Mouse (Mus musculus) frontal cortex, postnatal 14 days (tissue): ENCODE results near the gene Grik2.
"Not testable (repeated sequence)": the region's sequence is repeated elsewhere in the genome, so short reads cannot be mapped to it uniquely, and the experiment has no call there.

Experiments
- DNase-seq, 2 experiments: peaks; one replicate each; pipeline ENCODE4 v3.0.0; 2022; ENCODE audit warnings: low spot score in 2 of 2

Grik2 gene

DNA sequence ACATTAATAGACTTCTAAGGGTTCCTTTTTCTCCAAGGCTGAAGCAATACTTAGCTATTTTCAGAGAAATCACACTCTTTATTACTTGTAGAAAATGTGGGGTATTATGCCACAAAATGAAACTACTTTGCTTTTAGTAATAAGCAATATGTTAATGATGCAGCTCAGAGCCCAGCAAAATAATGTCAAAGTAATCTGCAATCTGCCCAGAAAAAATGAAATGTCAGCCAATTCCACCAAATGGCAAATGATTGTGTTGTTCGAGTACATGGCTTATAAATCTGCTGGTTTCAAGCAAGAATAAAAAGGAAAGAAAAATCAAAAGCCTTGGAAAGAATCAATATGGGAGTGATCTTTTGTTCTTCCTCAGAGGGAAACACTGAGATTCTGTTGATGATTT is 136.2 kb downstream of the Grik2 start:
- no peak for DNase-seq

DNA sequence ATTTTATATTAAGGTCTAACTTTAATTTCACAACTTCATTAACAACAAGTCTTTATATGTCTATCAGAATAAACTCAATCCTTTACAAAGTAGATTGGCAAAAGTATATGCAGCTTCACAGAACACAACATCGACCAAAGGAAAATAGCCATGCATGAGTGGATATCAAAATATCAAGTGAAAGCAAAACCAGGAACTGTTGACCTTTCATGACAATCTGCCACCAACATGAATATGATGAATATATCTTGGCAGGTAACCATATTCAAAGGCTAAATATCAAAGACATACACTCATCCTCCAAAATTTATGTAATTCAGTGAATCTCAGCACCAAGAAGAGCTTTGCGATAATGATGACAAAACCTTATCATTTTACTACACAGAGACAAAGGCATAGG is 141.4 kb downstream of the Grik2 start:
- no peak for DNase-seq

DNA sequence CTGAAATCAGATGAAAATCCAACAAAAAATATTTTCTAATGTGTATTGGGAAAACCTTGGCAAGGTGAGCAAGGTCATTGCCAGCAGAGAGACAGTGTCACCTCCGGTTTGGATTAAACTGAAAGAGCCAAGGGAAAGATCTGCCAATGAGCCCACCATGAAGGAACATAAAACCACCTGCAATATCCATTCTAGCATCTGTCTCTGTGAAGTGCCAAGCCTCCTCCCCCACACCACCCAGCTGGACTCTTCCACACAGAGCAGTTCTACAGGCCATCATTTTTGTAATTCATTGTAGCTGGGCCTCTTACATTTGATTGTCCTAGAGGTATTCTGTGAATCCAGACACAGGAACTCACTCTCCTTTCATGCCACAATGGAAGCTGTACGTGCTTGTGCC is 148.7 kb downstream of the Grik2 start:
- DNase-seq, result no peak

- no peak for DNase-seq
Observed at GRCm38 (mm10) chr10:49623951-49624350, 164.6 kb downstream of the Grik2 start.

DNA sequence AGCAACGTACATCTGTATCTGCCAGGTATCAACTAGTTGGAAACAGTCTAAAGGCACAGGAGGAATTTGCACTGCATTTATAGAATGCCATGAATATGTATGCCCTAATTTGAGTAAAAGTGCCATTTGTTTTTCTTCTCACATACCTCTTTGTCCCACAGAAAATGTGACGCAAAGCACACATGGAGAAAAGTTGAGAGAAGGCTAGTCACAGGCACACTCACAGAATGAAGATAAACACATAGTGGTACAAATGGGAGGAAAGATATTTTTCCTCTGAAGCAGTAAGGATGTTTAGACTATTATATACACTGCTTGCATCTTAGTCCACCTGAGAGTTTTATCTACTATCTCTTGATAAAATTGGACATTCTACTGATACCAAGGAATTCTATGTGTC is 190.9 kb downstream of the Grik2 start:
- DNase-seq, result no peak

GRCm38 (mm10) chr10:49573514-49573913 is 215.1 kb downstream of the Grik2 start:
- DNase-seq, result no peak

- no peak for DNase-seq
Observed at GRCm38 (mm10) chr10:49559872-49560407, 228.6 kb downstream of the Grik2 start.

GRCm38 (mm10) chr10:49542249-49542648 is 246.3 kb downstream of the Grik2 start:
- DNase-seq, result no peak

DNA sequence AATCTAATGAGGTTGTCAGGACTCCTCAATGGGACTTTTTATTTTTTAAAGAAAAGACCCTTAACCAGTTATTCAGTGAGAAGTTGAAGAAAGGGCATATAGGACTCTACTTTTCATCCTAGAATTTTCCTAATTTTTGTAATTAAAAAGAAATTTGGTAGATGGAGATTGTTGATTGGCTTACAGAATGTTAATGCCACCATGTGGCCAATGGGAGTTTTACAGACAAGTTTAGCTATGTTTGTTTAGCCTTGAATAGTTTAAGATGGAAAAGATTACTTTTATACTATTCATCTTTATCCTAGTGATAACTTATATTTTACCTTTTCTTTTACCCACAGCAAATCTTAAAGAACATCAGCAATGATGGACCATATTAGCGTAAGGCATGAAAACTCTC is 268.8 kb downstream of the Grik2 start:
- no peak for DNase-seq

DNA sequence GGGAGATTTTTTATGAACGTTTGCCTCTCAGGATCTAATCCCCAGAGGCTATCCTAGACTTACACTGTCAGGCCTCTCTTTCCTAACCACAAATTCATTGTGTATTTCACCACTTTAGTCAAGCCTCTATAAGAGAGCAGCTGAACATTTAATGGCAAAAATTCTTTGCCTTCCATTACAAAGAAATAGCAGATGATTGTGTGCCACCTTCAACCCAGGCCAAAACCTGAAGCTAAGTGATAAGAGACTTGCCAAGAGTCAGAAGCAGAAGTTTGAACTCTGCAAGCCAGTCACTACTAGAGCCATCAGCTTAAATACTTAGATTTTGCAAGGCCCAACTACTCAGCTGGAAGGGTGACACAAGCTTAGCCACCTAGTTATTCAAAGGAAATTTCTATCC is 287.9 kb downstream of the Grik2 start:
- DNase-seq, result no peak

DNA sequence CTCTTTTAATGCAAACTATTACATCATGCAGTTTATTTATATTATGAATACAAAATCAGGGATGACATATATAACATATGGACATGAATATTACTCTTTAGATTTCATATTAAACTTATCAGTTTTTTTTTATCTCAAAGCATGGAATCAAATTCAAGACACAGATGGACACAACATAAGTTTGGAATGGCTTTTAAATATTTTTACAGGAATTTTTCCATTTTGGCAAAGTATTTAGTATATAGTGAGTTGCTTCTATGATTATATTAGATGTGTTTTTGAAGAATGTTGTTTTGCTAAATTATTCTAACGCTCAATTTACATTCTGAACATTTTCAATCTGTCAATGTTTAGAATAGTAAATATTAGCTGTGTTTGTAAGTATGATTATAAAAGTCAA is 291.3 kb downstream of the Grik2 start:
- DNase-seq, result no peak

DNA sequence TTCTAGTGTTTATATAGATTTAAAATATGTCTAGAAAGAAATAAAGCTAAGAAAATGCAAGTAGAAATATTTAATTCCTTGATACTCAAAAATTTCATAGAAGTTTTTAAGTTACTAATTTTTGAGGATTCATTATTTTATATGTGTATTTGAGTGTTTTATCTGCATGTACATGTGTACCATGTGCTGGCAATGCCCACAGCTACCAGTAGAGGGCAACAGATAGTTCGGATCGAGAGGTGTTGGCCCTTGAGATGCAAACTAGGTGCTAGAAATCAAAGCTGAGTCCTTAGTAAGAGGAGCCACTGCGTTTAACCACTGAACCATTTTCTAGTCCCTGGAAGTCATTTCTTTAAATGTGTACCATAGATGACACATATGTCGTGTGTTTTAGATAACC is 307.1 kb downstream of the Grik2 start:
- DNase-seq, result no peak

DNA sequence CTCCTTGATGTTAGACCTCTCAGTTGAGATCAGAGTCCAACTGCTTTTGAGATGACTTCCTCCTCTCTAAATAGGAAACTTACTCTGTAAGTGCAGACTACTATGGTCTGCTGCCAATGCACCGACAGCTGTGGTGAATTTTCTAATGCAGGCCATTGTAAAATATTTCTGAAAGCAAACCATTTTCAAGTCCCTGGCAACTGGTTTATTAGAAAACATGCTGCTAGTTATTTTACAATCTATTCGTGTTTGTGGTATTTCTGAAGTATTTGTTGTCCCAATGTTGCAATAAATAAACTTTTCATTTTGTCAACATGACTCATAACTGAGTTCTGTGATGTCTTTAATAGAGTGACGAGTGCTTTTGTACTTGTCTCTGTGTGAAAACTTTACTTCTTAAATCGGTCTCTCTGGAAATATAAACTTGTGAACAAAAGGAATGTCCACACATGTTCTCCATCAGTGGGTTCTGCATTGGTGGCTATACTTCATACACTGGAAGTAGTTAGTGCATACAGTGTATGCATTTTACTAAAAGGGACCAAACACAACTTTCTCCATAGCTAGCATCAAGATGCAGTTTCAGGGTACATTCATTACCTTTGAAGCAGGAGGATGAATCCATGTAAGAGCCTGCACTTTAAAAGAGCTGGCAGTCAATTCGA is 308.3 kb downstream of the Grik2 start:
- no peak for DNase-seq

DNA sequence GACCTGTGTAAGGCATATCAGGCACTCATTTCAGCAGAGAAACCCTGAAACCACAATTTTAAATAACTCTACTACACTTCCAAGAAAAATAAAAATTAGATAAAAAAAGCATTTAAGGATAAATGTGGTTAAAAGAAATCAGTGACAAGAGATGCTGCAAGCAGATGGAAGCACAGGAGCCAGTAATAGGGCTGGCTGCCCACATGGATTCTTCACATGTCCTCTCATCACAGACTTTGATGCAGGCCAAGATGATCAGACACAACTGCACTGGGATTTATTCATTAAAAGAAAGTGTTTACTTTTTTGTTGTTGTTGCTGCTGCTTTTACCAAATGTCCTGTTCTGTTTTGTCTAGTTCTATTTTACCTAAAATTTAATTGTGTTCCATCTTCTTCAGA is 315.0 kb downstream of the Grik2 start:
- no peak for DNase-seq

DNA sequence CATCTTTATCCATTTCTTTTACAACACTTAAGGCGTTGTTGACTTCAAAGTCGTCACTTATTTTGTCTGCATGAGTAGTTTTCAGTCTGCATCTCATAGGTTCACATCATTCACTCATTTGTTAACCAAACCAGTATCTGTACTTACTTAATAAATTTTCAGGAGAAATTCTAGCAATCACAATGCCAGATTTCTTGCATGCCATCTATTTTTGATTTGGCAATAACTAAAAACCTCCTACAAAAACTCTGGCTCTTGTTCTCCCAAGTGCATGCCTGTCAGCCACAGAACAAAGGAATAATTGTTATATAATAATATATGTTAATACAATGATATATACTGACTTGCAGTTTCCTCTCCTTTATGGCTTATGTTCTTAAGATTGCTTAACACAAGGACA is 331.8 kb downstream of the Grik2 start:
- DNase-seq, result no peak

DNA sequence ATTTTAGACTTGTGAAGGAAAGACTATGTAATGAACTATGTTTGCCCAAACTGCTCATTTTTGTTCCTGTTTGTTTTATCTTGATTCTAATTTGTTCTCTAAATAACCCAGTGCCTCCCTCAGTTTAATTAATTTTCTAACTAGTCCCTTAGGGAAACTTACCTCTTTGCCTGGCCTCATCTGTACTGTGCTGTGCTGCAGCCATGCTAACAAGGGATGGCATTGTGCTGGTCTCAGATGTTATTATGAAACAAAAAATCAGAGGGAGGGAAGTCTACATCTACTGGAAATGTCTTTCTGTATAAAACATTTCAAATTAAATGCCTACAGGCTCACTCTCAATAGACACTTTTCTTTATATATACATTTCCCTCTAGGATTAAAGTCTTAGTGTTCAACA is 335.0 kb downstream of the Grik2 start:
- no peak for DNase-seq

GRCm38 (mm10) chr10:49441369-49441768 is 347.2 kb downstream of the Grik2 start:
- no peak for DNase-seq

DNA sequence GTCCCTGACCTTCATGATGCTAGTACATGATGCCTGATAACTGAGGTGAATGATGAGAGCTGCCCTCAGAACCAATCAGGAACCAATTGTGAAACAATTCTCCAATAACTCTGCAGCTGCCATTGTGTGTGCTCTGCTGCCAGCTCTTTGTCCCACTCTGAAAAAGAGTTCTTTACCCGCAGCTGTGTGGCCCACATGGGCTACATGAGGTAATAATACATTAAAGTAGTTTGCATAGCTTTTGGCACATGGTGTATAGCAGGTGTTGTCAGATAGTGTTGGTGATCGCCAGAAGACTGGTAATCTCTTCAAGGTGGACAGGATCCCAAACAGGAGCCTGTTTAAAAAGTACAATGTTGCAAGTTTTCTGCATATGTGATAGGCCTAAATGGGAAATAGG is 351.5 kb downstream of the Grik2 start:
- no peak for DNase-seq

GRCm38 (mm10) chr10:49436301-49436700 is 352.3 kb downstream of the Grik2 start:
- no peak for DNase-seq

DNA sequence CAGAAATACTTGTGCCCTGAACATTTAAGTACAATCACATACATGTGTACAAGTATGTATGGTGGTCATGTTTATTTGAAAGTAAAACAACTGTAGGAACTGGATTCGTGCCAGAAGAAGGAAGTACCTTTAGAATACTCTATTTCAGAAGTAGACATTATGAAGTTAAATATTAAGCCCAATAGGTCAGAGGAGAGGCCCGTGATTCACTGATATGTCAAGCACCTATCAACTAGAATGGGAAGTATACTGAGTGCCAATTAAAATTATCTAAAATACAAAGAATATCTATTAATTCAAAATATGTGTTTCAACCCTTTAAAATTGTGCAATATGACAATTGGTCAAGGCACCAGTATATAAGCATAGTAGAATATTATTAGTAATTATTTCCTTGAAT is 355.7 kb downstream of the Grik2 start:
- DNase-seq, result no peak

GRCm38 (mm10) chr10:49417206-49417605 is 371.4 kb downstream of the Grik2 start:
- not testable (repeated sequence) for DNase-seq

GRCm38 (mm10) chr10:49382996-49383395 is 405.6 kb downstream of the Grik2 start:
- DNase-seq, result no peak

DNA sequence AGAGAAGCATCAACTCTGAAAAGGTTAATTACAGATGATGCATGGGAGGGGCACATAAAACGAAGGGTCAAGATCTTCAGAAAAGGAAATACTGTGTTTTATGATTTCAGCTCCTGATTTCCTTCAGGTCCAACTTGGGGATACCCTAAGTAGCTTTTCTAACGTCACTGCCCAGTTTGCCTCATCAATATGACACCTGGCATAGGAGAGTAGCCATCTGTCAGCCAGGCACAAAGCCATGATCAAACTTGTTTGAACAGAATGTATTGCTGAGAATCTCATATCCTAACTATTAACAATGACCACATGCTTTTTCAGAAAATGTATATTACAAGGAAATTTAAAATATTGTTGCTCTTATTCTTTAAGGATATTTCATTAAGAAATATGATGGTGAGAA is 406.7 kb downstream of the Grik2 start:
- no peak for DNase-seq

DNA sequence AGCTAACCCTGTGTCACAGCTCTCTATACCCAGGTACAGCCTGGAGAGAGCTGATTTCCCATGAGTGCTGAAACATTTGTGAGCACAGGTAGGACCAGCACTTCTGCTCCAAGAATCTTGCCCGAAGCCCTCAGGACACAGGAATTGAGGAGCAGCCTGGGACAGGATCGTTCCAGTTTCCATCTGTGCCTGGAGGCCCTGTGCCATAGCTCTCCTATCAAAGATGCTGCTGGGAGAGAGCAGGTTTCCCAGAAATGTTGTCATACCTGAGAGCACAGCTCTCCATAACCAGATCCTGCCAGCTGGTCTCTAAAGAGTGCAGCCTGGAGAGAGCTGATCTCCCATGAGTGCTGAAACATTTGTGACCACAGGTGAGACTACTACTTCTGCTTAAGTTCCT is 420.0 kb downstream of the Grik2 start:
- no peak for DNase-seq
